Mouse (Mus musculus) spleen, adult 2 months (tissue): ENCODE results near the gene Thsd4. TPM values are rescaled to one million over a fixed set of nuclear protein-coding genes. Genes with fewer than 3 reads are reported as not detected.

Source experiments
- DNase-seq, 2 experiments: peaks; one replicate each; pipeline versions ENCODE4 v3.0.0 to v3.0.0-alpha.2; 2012 to 2021; ENCODE audit warnings: low spot score in 2 of 2, low read depth in 1 of 2
- H3K27ac ChIP-seq: fragments of 200-500 bp; 2 replicates; pipeline ENCODE4 v1.5.1; 2012; ENCODE audit warnings: low read length, inconsistent platforms; ENCODE audit not compliant: insufficient read depth
- H3K27me3 ChIP-seq: fragments of 200-500 bp; 2 replicates; pipeline ENCODE4 v1.6.1; 2012; ENCODE audit warnings: mild to moderate bottlenecking, moderate library complexity, low read length, inconsistent platforms; ENCODE audit not compliant: control insufficient read depth, insufficient read depth
- H3K36me3 ChIP-seq: fragments of 200-500 bp; 2 replicates; pipeline ENCODE4 v1.6.1; 2012; ENCODE audit warnings: mild to moderate bottlenecking, low read length, inconsistent platforms; ENCODE audit not compliant: control insufficient read depth, insufficient read depth
- H3K4me1 ChIP-seq: fragments of 200-500 bp; 2 replicates; pipeline ENCODE4 v1.6.1; 2011; ENCODE audit warnings: inconsistent platforms; ENCODE audit not compliant: control insufficient read depth, insufficient read depth, insufficient read length
- H3K4me3 ChIP-seq: fragments of 200-500 bp; 2 replicates; pipeline ENCODE4 v1.5.1; 2011; ENCODE audit warnings: mild to moderate bottlenecking, inconsistent platforms; ENCODE audit not compliant: insufficient read depth, insufficient read length; ENCODE audit errors: extremely low read depth
- CTCF ChIP-seq: fragments of 200-500 bp; IDR thresholded peaks from 2 replicates; pipeline ENCODE4 v1.5.1; 2011; ENCODE audit warnings: mild to moderate bottlenecking, inconsistent platforms; ENCODE audit not compliant: insufficient read depth, insufficient read length, insufficient replicate concordance; ENCODE audit errors: extremely low read depth
- POLR2A ChIP-seq: fragments of 200-500 bp; IDR thresholded peaks from 2 replicates; pipeline ENCODE4 v1.6.1; 2011; ENCODE audit warnings: low read depth, low read length, inconsistent platforms
- WGBS: fragments of 180-500 bp; shearing (Covaris S2); methylation state at CpG from one replicate; pipeline ENCODE4 v1.1.7; 2018; 5-methylcytosine and 5-hydroxymethylcytosine counted together
- polyA plus RNA-seq: library from polyadenylated mRNA; depleted of rRNA; stranded (reverse); fragments of >200 nt; gene quantifications from 2 replicates; pipeline ENCODE4 v1.2.3, GENCODE M21; 2012

The Thsd4 gene
- polyA plus RNA-seq, 1 experiment = 0.95 TPM

DNA sequence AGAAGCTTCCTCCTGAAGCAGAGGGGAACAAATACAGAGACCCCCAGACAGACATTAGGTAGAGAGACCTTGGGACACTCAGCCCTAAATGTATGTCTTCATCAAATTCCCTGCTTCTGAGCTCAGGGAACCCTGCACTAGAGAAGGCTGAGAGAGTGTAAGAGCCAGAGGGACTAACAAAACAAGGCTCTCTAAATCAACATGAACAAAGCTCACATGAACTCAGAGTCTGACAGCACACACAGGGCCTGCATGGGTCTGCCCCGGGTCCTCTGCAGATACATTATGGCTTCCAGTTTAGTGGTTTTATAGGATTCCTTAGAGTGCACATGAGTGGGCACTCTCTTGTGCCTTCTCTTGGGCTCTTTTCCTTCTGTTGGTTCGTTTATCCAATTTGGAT is 140.8 kb downstream of the Thsd4 start:
- no peaks in the 10 kb centered on the region for H3K4me1 ChIP-seq
- H3K36me3 ChIP-seq = no peaks in the 10 kb centered on the region
- H3K4me3 ChIP-seq = no peak overlapping the region
- 73% methylated on average over 2 of the region's 2 CpGs for WGBS
- no peak overlapping the region for H3K27ac ChIP-seq
- no peak for TF ChIP-seq POLR2A
- DNase-seq = no peak
- no peaks in the 10 kb centered on the region for H3K27me3 ChIP-seq

DNA sequence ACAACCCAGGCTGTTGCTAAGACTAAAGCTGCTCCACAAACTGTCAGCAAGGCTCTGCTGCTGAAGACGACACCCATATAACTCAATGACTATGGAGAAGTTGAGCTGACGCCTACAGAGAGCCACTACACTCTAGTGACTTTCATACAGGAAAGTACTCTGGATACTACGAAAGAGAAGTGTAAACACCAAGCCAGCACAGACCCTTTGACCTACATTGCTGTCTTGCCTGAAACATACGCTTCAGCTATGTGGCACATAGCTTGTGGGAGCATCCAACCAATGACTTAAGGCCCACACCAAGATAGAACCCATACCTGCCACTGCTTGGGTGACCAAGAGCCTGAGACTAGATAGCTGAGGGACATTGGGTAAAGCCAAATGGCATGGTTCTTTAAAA is 141.3 kb downstream of the Thsd4 start:
- H3K4me3 ChIP-seq = no peak overlapping the region
- WGBS = 90% methylated on average over 4 of the region's 4 CpGs
- no peak for DNase-seq
- no peaks in the 10 kb centered on the region for H3K4me1 ChIP-seq
- H3K27ac ChIP-seq = no peak overlapping the region
- no peak for TF ChIP-seq POLR2A
- no peak for TF ChIP-seq CTCF
- H3K36me3 ChIP-seq = no peaks in the 10 kb centered on the region
- H3K27me3 ChIP-seq = no peaks in the 10 kb centered on the region

DNA sequence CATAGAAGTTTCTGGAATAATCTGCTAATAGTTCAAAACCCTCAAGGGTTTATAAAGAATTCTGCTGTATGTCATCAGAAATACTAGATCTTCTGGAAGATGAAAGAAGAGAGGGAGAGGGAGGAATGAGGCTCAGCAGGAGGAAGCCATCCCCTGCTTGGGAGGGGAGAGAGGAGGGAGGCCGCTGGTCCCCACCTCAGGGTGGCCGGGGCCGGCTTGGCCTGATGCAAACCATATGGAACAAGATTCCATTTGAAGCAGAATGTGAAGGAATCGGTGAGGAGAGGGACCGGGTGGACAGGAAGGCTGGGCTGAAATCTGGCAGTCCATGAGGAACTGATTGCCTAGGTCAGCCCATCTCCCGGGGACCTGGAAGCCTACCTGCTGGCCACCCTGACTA is 143.6 kb downstream of the Thsd4 start:
- DNase-seq = no peak
- Histone ChIP-seq H3K4me1 (no peaks in the 10 kb centered on the region), H3K36me3 (no peaks in the 10 kb centered on the region), H3K27me3 (no peaks in the 10 kb centered on the region), H3K4me3 (no peak overlapping the region), H3K27ac (no peak overlapping the region)
- TF ChIP-seq POLR2A = no peak
- no peak for TF ChIP-seq CTCF
- WGBS = 88% methylated on average over 6 of the region's 6 CpGs

DNA sequence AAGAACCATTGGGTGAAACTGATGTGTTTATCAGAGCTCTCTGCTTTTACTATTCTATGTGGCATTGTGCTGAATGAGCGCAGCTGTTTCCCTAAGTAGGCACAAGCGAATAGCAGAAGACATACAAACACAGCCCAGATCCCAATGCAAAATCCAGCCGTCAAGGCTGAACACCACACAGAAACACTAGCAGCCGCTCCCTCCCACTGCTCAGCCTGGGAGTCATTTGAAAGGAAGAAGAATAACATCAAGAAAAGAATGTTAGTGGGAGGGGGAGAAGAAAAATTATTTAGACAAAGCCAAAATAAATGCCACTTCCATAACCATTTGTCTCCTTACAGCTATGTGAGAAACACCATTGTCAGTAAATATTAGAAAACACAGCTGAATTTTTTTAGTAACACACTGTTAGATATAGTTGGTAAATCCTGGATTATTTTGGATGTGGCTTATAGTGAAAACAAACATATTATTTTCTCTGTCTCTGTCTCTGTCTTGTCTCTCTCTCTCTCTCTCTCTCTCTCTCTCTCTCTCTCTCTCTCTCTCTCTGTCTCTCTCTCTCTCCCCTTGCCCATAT is 148.6 kb downstream of the Thsd4 start:
- WGBS = 97% methylated on average over 4 of the region's 4 CpGs
- H3K4me1 ChIP-seq = no peaks in the 10 kb centered on the region
- H3K36me3 ChIP-seq = no peaks in the 10 kb centered on the region
- H3K27me3 ChIP-seq = no peaks in the 10 kb centered on the region
- TF ChIP-seq POLR2A = no peak
- no peak for TF ChIP-seq CTCF
- no peak overlapping the region for H3K4me3 ChIP-seq
- no peak overlapping the region for H3K27ac ChIP-seq
- no peak for DNase-seq

DNA sequence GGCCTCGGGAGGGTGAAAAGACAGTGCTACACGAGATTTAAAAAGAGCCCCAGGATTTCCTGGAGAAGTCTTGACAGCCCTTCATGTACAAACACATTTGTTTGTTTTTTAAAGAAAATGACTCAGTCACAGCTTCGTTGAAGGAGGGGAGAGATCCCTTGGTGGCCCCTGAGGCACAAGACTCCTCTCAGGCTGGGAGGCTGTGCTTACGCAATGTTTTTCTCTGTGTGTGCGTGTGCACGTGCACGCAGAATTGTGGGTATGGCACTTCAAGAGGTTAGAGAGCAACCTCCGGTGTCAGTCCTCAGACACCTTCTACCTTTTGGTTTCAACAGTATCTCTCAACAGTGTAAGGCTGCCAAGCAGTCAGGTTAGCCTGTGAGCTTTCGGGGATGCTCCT is 153.3 kb downstream of the Thsd4 start:
- TF ChIP-seq POLR2A (no peak), CTCF (no peak)

DNA sequence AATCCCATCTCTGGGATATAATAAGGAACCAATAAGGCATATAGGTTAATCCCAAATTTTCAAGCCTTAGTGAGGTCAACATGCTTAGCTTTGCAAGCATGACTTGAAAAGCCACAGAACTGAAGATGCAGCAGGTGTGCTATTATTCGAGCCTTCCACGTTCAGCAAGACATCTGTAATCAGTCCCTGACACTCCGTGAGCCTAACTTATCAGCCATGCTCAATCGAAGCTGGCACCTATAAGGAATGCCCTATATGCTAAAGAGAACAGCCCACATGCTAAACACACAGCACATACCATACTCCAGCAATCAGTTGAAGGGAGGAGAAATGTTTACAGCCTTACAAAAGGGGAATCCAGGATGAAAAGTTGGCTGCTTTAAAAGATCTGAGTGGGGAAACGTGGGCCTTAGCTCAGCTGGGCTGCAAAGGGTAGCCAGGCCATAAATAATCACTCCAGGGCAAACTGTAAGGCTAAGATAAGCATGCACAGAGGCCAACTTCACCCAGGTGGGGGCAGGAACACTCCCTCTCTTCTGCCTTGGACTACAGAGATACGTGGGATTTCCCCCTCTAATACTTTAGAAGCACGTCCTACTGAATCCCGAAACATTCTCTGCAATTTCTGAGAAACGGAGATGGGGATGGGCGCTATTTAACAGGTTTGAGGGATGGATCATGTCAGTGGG is 154.1 kb downstream of the Thsd4 start:
- Histone ChIP-seq H3K4me3 (no peak overlapping the region), H3K27ac (no peak overlapping the region), H3K4me1 (no peaks in the 10 kb centered on the region), H3K36me3 (no peaks in the 10 kb centered on the region), H3K27me3 (no peaks in the 10 kb centered on the region)
- 70% methylated on average over 10 of the region's 10 CpGs for WGBS
- TF ChIP-seq CTCF = no peak
- no peak for TF ChIP-seq POLR2A
- no peak for DNase-seq

More for the DNA sequence above, 153.3 kb downstream of the Thsd4 start:
- H3K27ac ChIP-seq = no peak overlapping the region
- no peak for DNase-seq
- H3K4me1 ChIP-seq = no peaks in the 10 kb centered on the region
- H3K4me3 ChIP-seq = no peak overlapping the region
- no peaks in the 10 kb centered on the region for H3K36me3 ChIP-seq
- WGBS = 59% methylated on average over 9 of the region's 9 CpGs
- H3K27me3 ChIP-seq = no peaks in the 10 kb centered on the region

DNA sequence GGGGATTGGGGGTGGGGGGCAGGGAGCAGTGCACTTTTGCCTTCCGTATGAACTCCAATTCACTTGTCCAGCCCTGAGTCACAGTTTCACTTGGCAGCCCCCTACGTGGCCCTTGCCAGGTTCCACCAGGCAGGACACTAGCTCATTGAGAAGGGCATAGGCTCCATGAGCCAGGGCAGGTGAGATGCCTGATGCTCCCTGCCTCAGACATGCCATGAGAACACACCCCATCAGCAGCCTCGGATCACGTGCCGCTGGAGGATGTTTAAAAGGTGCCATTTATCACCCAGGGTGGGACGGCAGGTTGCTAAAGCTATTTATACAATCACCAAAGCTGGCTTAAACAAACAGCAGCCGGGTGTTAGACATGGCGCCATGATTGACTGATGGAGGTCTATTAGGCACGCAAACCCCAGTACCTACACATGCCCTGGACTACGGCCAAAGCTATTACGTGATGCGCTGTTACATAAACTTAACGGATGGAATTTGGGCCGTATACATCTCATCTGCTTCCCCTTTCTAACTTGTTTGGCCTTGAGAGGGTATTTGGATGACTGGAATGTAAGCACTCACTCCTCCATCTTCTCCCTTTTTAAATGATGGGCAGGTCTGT is 157.6 kb downstream of the Thsd4 start:
- Histone ChIP-seq H3K4me1 (no peaks in the 10 kb centered on the region), H3K27me3 (no peaks in the 10 kb centered on the region), H3K27ac (no peak overlapping the region), H3K36me3 (no peaks in the 10 kb centered on the region), H3K4me3 (no peak overlapping the region)
- TF ChIP-seq CTCF = no peak
- TF ChIP-seq POLR2A = no peak
- DNase-seq = no peak
- 86% methylated on average over 14 of the region's 14 CpGs for WGBS
